Mouse (Mus musculus) right cerebral cortex, postnatal 14 days (tissue): ENCODE measurements at regions not wholly inside any gene's neighbourhood (a gene's known extent, or its start where the extent isn't known, plus 50 kb on each side); places are given as distances from the start of the nearest gene placed in this dataset.

Experiments used
- DNase-seq: peaks from one replicate; pipeline ENCODE4 v3.0.0; 2022

DNA sequence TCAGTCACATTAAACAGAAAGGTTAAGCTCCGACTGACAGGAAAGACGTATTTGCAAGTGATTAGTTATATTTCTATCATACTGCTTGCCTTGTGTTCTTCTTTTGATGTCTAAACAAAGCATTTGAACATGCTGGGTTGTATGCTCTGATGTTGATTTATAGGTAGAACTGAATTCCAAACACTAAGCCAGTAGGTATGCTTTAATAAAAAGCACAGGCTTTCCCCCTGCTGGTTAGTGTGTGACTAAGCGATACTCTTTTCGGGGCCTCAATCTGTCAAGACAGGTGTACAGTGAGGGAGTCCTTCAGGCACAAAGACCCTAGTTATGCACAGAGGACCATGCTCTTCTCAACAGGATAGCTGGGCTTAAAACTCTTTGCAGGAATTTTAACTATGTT is 119.1 kb upstream of the Defb41 start:
- no peak for DNase-seq

DNA sequence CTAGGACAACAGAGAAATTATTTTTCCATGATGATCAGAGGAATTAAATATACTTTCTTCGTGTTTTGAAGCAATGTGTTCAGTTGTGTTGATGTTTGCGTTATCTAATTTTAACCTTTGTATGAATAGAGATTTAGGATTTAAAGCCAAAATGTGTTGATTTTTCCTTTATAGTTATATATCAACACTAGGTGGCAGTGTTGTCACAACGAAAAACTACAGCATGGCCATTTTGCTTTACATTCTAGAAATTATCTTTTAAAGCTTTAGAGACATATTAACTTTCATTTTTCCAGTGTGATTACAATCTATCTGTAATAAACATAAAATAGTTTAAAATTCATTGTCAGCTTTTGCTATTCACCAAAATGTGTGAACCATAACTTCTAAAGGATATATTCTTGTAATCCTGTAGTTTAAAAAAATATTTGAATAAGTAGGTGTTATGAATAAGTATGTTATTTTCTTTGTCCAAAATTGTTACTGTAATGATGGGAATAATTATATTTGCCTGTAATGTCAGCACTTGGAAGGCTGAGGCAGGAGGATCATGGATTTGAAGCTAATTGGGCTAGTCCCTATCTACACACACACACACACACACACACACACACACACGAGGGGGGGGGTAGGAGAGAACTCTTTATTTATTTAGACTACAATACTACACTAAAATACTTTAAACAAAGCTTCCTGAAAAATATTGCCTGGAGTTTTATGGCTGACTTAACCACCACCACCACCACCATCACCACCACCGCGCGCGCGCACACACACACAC is 95.2 kb upstream of the Defb41 start:
- no peak for DNase-seq

DNA sequence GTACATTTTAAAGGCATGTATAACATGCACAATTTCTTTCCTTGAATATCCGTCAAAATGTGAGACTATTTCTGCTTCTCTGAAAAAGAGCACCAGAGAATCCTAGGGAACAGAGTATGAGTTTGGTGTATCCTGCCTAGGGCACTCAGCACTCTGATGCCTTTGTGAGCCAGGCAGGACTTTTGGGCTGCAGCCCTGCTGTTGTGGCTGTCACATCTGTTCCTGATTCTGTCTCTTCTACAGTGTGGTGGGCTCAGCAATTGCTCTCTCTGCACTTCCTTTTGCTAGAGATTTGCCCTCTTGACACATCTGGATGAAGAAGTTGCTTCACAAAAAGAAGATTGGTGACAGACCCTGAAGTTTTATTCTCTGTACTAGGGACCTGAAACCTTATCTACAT is 73.9 kb upstream of the Defb41 start:
- DNase-seq = no peak
